Mouse (Mus musculus) limb, embryonic 12.5 days (tissue): ENCODE data around the gene Als2. TPM values are rescaled to one million over a fixed set of nuclear protein-coding genes. Genes with fewer than 3 reads are reported as not detected.

Source experiments
- ATAC-seq: fragments of 200-750 bp; cut with Nextera tagmentation; 2 replicates; pipeline ENCODE4 v1.8.0; 2017; ENCODE audit warnings: low read depth, moderate TSS enrichment; ENCODE audit not compliant: insufficient number of reproducible peaks, insufficient read depth, low FRiP score, low TSS enrichment
- H3K27ac ChIP-seq: fragments of 300-500 bp; sonication (generic); 2 replicates; pipeline ENCODE4 v1.5.1; 2016; ENCODE audit warnings: mild to moderate bottlenecking, moderate library complexity
- H3K27me3 ChIP-seq: fragments of 300-500 bp; sonication (generic); 2 replicates; pipeline ENCODE4 v1.6.1; 2016; ENCODE audit warnings: mild to moderate bottlenecking, moderate library complexity
- H3K36me3 ChIP-seq: fragments of 300-500 bp; sonication (generic); 2 replicates; pipeline ENCODE4 v1.6.1; 2016; ENCODE audit warnings: mild to moderate bottlenecking, moderate library complexity
- H3K4me1 ChIP-seq: fragments of 300-500 bp; sonication (generic); replicated peaks from 2 replicates; pipeline ENCODE4 v1.6.1; 2016
- H3K4me2 ChIP-seq: fragments of 300-500 bp; sonication (generic); 2 replicates; pipeline ENCODE4 v1.6.1; 2016; ENCODE audit warnings: mild to moderate bottlenecking, moderate library complexity
- H3K4me3 ChIP-seq: fragments of 300-500 bp; sonication (generic); replicated peaks from 2 replicates; pipeline ENCODE4 v1.5.1; 2016; ENCODE audit warnings: mild to moderate bottlenecking
- H3K9ac ChIP-seq: fragments of 300-500 bp; sonication (generic); replicated peaks from 2 replicates; pipeline ENCODE4 v1.6.1; 2016; ENCODE audit warnings: mild to moderate bottlenecking, moderate library complexity
- H3K9me3 ChIP-seq: fragments of 300-500 bp; sonication (generic); 2 replicates; pipeline ENCODE4 v1.6.1; 2016; ENCODE audit warnings: mild to moderate bottlenecking, moderate library complexity
- WGBS: fragments of 180-500 bp; shearing (Covaris S2); methylation state at CpG from one replicate; pipeline ENCODE4 v1.1.7; 2016; 5-methylcytosine and 5-hydroxymethylcytosine counted together
- polyA plus RNA-seq: library from polyadenylated mRNA; unstranded; fragments of >200 nt; fragmentation: Nextera tagmentation; extraction: Ambion mirVana; gene quantifications from 2 replicates; pipeline ENCODE4 v1.2.1, GENCODE M21; 2016

Als2 gene
- polyA plus RNA-seq, 1 experiment from 2014 or later: 11.7 TPM

DNA sequence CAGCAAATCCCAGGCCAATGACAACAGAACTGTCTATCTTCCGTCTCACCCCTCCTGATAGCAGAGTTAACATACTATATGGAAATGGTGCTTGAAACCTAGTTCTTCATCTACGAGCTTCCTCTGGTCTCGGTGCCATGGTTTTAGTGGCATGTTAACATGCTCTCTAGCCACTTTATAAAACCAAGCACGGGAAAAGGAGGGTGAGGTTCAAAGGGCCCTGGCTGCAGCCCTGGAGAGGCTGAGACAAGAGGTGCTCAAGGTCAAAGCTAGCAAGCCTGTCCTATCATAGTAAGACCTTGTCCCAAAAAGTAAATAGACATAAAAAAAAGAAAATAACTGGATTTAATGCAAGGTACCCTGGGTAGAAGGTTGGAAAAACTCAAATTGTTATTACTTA, 25.4 kb downstream of the Als2 start:
- ATAC-seq: no peak
- H3K4me3 ChIP-seq: no peak overlapping the region
- no peak overlapping the region for H3K27ac ChIP-seq
- no peak overlapping the region for H3K4me2 ChIP-seq
- H3K4me1 ChIP-seq: no peaks in the 10 kb centered on the region
- H3K27me3 ChIP-seq: no peaks in the 10 kb centered on the region
- no peaks in the 10 kb centered on the region for H3K9me3 ChIP-seq
- peaks cover 38% of the 10 kb centered on the region for H3K36me3 ChIP-seq
- H3K9ac ChIP-seq: no peak overlapping the region
- WGBS: 86% methylated on average over 4 of the region's 4 CpGs

- Histone ChIP-seq H3K9ac (no peak overlapping the region), H3K27me3 (no peaks in the 10 kb centered on the region), H3K9me3 (no peaks in the 10 kb centered on the region), H3K4me2 (no peak overlapping the region), H3K36me3 (peaks cover 27% of the 10 kb centered on the region), H3K4me3 (no peak overlapping the region), H3K27ac (no peak overlapping the region), H3K4me1 (no peaks in the 10 kb centered on the region)
- WGBS: 95% methylated on average over 1 of the region's 1 CpGs
- no peak for ATAC-seq
Measured at GRCm38 (mm10) chr1:59208331-59208730, 28.7 kb downstream of the Als2 start.

DNA sequence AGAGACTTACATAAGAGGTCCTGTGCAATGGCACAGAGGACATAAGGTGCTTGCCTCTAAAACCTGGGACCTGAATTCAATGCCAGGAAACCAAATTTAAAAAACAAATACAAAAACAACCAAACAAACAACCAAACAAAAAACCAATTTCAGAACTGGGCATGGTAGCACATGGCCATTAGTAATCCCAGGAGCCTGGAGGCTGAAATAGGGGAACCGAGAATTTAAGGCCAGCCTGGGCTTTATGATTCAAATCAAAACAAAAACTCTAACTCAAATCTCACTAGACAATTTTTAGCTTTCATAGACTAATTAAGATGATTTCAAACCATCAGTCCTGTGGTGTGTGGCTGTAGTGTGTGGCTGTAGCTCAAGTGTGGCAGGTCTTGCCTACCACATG, 32.5 kb downstream of the Als2 start:
- no peaks in the 10 kb centered on the region for H3K9me3 ChIP-seq
- no peaks in the 10 kb centered on the region for H3K27me3 ChIP-seq
- WGBS: 97% methylated on average over 1 of the region's 1 CpGs
- no peaks in the 10 kb centered on the region for H3K4me1 ChIP-seq
- ATAC-seq: no peak
- no peak overlapping the region for H3K9ac ChIP-seq
- no peak overlapping the region for H3K4me2 ChIP-seq
- no peak overlapping the region for H3K4me3 ChIP-seq
- peaks cover 42% of the 10 kb centered on the region for H3K36me3 ChIP-seq
- no peak overlapping the region for H3K27ac ChIP-seq

DNA sequence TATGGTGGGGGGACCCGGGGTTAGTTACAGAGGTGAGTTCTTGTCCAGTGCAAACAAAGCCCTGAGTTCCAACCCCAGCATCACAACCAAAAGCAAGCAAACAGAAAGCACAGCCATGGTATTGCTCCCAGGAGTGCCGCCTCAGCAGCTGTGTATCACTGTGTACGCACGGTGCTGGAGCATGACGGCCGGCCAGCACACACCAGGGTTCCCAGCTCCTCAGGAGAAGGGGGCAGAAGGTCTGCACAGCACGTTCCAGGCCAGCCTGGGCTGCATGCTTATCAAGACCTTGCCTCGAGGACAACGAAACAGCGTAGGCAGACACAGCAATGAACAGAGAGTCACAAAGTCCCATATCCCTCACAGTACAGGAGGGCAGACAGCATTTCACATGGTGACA, 34.7 kb downstream of the Als2 start:
- Histone ChIP-seq H3K9me3 (no peaks in the 10 kb centered on the region), H3K4me2 (no peak overlapping the region), H3K4me1 (no peaks in the 10 kb centered on the region), H3K9ac (no peak overlapping the region), H3K4me3 (no peak overlapping the region), H3K27ac (no peak overlapping the region), H3K36me3 (peaks cover 44% of the 10 kb centered on the region), H3K27me3 (no peaks in the 10 kb centered on the region)
- ATAC-seq: no peak
- 91% methylated on average over 10 of the region's 10 CpGs for WGBS

- WGBS: 55% methylated on average over 1 of the region's 1 CpGs
- H3K4me3 ChIP-seq: no peak overlapping the region
- no peak overlapping the region for H3K4me2 ChIP-seq
- ATAC-seq: no peak
- H3K9ac ChIP-seq: no peak overlapping the region
- H3K27ac ChIP-seq: no peak overlapping the region
- peaks cover 49% of the 10 kb centered on the region for H3K36me3 ChIP-seq
- H3K9me3 ChIP-seq: no peaks in the 10 kb centered on the region
- H3K27me3 ChIP-seq: no peaks in the 10 kb centered on the region
- no peaks in the 10 kb centered on the region for H3K4me1 ChIP-seq
Measured at GRCm38 (mm10) chr1:59201561-59201960, 35.5 kb downstream of the Als2 start.

DNA sequence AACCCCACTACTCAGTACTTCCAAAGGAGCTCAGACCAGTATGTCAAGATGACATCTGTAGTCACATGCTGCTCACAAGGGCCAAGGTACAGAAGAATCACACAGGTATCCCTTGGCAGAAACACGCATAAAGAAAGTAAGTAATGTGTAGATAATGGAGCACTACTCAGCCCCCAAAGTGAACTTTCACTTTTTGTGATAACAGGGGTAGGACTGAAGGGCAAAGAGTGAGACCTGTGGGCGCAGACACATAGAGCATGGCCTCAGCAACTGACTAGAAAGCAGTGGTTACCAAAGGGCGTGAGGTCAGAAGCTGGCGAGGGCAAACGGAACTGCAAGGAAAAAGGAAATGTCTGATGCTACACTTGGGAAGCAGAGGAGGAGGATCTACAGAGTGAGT, 36.1 kb downstream of the Als2 start:
- Histone ChIP-seq H3K36me3 (peaks cover 53% of the 10 kb centered on the region), H3K9ac (no peak overlapping the region), H3K27me3 (no peaks in the 10 kb centered on the region), H3K27ac (no peak overlapping the region), H3K4me1 (no peaks in the 10 kb centered on the region), H3K4me3 (no peak overlapping the region), H3K9me3 (no peaks in the 10 kb centered on the region), H3K4me2 (no peak overlapping the region)
- WGBS: 89% methylated on average over 5 of the region's 5 CpGs
- no peak for ATAC-seq

- Histone ChIP-seq H3K27ac (no peak overlapping the region), H3K9ac (no peak overlapping the region), H3K4me1 (0 out of 2 replicates have a peak, but pooled peaks cover 7% of the 10 kb centered on the region), H3K36me3 (peaks cover 51% of the 10 kb centered on the region), H3K4me2 (no peak overlapping the region), H3K9me3 (no peaks in the 10 kb centered on the region), H3K27me3 (no peaks in the 10 kb centered on the region), H3K4me3 (no peak overlapping the region)
- WGBS: 24% methylated on average over 6 of the region's 6 CpGs
- no peak for ATAC-seq
Measured at GRCm38 (mm10) chr1:59194979-59195378, 42.1 kb downstream of the Als2 start.

DNA sequence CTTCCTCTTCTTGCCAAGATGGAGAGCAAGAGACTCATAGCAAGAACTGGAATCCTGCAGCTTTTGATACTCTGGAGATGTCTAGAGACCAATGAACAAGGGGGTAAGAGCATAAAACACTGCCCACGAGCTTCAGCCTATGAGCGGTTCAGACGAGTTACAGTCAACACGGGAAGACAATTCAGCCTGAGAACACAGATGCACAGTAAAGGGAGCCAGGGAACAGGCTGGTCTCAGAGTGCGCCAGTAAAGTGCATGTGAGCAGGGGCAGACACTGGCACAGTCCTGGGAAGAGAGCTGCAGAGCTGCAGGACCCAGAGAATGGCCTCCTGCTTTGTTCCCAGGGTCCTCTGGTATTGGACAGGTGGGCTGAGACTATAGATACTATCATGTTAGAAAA, 49.2 kb downstream of the Als2 start:
- WGBS: 81% methylated on average over 5 of the region's 5 CpGs
- Histone ChIP-seq H3K4me3 (no peak overlapping the region), H3K4me1 (no peaks in the 10 kb centered on the region), H3K36me3 (peaks cover 44% of the 10 kb centered on the region), H3K27ac (no peak overlapping the region), H3K9me3 (no peaks in the 10 kb centered on the region), H3K27me3 (no peaks in the 10 kb centered on the region), H3K4me2 (no peak overlapping the region), H3K9ac (no peak overlapping the region)
- ATAC-seq: no peak

DNA sequence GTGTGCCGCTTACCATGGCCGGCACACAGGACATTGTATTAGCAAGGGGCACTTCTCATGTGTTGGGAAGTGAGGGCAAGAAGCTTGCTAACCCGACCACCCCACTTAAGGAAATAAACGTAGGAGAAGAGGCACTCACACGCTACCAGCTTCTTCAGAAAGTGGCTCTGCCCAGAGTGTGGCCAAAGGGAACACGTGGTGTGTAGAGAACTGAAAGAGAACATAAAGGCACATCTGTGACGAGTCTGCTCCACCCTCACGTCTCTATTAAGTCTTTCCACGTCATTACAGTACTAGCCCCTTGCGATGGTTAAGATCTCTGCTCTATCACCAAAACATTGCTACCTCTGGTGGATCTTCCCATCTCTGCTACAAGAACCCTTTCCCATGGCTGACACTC, 50.7 kb downstream of the Als2 start:
- H3K36me3 ChIP-seq: peaks cover 46% of the 10 kb centered on the region
- no peak for ATAC-seq
- WGBS: 85% methylated on average over 10 of the region's 10 CpGs

GRCm38 (mm10) chr1:59185410-59185809, 51.6 kb downstream of the Als2 start:
- no peaks in the 10 kb centered on the region for H3K27me3 ChIP-seq
- no peaks in the 10 kb centered on the region for H3K4me1 ChIP-seq
- peaks cover 43% of the 10 kb centered on the region for H3K36me3 ChIP-seq
- H3K4me2 ChIP-seq: no peak overlapping the region
- 87% methylated on average over 9 of the region's 9 CpGs for WGBS
- no peak overlapping the region for H3K9ac ChIP-seq
- no peak overlapping the region for H3K4me3 ChIP-seq
- no peaks in the 10 kb centered on the region for H3K9me3 ChIP-seq
- ATAC-seq: no peak
- no peak overlapping the region for H3K27ac ChIP-seq

More for the DNA sequence above, 50.7 kb downstream of the Als2 start:
- Histone ChIP-seq H3K4me1 (no peaks in the 10 kb centered on the region), H3K9me3 (no peaks in the 10 kb centered on the region), H3K9ac (no peak overlapping the region), H3K27me3 (no peaks in the 10 kb centered on the region), H3K4me3 (no peak overlapping the region), H3K4me2 (no peak overlapping the region), H3K27ac (no peak overlapping the region)

DNA sequence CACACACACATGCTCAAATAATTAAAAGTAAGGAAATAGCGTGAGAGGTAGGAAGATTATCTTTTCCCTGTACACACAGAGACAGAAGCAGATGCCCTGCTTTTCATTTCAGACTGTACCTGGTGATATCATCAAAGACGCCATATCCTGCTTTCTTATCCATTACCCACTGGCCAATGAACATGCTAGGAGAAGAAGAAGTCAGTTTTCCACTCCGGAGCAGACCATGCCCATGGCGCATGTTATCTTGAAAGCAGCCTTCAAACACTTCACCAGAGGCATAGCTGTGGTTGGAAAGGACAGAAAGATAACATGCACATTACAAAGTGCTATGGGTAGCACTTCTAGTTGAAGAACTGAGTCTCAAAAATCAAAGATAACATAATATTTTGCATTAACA, 54.0 kb downstream of the Als2 start:
- no peak overlapping the region for H3K9ac ChIP-seq
- no peak overlapping the region for H3K27ac ChIP-seq
- WGBS: 95% methylated on average over 4 of the region's 4 CpGs
- no peaks in the 10 kb centered on the region for H3K4me1 ChIP-seq
- H3K36me3 ChIP-seq: peaks cover 64% of the 10 kb centered on the region
- H3K4me3 ChIP-seq: no peak overlapping the region
- no peak for ATAC-seq
- no peak overlapping the region for H3K4me2 ChIP-seq
- no peaks in the 10 kb centered on the region for H3K27me3 ChIP-seq
- no peaks in the 10 kb centered on the region for H3K9me3 ChIP-seq

GRCm38 (mm10) chr1:59182373-59182772, 54.7 kb downstream of the Als2 start:
- Histone ChIP-seq H3K36me3 (peaks cover 71% of the 10 kb centered on the region), H3K27me3 (no peaks in the 10 kb centered on the region), H3K9me3 (no peaks in the 10 kb centered on the region), H3K4me2 (no peak overlapping the region), H3K4me3 (no peak overlapping the region), H3K4me1 (no peaks in the 10 kb centered on the region), H3K27ac (no peak overlapping the region), H3K9ac (no peak overlapping the region)
- 92% methylated on average over 2 of the region's 2 CpGs for WGBS
- no peak for ATAC-seq
